Mouse (Mus musculus): ENCODE measurements at regions not wholly inside any gene's neighbourhood (a gene's known extent, or its start where the extent isn't known, plus 50 kb on each side); places are given as distances from the start of the nearest gene placed in this dataset.

DNA sequence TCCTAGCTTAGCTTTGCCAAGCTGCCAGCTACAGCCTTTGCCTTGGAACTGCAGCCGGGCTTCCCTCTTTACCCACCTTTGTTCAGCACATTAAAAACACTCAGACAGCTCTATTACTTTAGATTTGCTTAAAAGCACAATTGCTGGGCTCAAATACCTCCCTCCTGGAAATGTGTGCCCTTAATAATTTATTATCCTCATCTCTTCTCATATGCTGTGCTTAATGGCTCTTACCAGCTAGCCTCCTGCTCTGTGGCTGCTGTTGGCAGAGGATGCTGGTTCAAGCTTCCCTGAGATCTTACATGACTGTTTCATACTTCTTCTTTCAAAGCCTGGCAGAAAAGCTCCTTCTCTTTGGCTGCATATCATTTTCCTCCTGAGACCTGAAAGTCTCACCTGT is 378.1 kb upstream of the Cdh19 start:
- DNase-seq (ENCODE audit: low spot score): no peak

DNA sequence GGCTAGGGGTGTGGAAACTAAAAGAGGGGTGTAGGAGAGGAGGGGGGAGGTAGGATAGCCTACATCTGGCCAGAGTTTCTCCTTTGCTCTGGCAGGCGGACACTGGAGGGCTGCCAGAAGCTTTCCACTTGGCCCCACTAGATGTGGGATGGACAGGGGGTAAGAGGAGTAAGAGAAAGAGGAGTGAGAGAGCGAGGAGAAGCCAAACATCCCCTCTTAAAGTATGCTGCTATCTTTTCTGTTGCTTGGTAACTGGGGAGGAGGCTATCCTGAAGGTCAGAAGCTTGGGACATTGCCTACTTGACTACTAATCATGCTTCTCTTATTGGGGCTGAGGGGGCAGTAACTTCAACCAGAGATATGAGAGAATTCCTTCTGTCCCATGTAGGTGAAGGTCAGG is 360.5 kb upstream of the Cdh19 start:
- DNase-seq (ENCODE audit: low spot score): peak; percentile 60

DNA sequence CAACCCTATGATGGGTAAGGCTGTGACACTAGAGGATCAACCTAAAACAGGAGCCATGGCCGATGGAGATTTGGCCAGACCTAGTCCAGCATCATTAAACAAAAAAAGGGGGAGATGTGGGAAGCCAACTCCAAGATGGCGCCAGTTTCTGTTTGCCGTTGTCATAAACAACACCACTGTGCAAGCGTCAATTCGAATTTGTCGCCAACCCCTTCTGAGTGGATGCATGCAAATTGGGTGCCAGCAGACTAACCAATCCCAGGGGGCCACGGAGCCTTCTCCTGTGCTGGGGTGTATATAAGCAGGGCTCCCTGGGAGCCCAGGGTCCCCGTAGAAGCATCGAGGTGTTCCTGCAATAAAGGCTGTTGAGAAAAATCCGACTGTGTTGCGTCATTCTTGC is 324.9 kb upstream of the Cdh19 start:
- no peak for DNase-seq (ENCODE audit: low spot score)

DNA sequence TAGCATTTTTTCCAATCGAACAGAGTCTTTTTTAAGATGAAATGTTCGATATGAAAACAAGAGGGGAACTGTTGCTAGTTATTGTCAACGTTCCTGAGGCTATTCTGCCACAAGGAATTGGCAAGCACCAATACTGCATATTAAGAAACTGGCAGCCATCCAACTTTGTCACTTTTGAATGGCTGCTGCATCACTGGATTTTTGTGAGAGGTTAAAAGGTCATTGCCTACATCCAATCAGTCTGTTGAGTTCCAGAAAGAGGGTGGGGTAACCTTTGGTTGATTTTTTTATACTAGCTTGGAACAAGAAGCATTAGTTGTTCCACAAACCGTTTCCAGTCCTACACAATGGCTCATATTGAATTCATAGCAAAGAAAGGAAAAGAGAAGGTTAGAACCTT is 309.0 kb upstream of the Cdh19 start:
- DNase-seq (ENCODE audit: low spot score): no peak

DNA sequence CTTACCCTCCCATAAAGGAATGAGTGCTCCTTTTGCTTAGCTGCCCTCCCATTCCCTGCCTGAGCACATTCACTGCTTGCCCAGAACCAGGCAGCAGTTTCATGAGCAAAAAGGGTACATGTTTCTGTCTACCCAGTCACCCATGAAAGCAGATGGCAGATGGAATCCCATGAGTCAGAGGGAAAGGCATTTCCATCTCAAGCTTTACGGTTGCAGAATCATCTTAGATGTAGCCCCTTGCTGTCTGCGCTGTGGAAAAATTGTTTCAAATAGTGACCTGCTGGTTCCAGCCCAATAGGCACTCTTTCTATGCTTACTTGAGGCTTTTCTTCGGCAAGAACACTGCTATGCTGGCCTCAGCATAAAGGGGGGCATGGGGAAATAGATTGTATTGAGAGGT is 308.5 kb upstream of the Cdh19 start:
- DNase-seq (ENCODE audit: low spot score): no peak

DNA sequence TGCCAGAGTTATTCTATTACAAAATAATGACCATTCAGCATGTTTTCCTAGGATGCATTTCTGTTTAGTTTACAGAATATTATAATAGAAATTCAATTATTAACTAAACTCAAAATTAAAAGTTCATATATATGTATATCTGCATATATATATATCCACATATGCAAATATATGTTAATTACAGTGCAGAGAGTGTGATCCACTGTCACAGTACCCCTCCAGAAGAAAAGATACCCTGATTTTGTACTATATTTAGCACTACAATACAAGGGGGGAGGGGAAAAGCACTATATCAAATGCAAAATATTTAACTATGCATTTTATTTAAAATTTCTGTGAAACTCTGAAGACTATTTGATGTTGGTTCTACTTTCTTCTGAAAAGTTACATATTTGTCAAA is 265.4 kb upstream of the Cdh19 start:
- DNase-seq (ENCODE audit: low spot score): no peak

DNA sequence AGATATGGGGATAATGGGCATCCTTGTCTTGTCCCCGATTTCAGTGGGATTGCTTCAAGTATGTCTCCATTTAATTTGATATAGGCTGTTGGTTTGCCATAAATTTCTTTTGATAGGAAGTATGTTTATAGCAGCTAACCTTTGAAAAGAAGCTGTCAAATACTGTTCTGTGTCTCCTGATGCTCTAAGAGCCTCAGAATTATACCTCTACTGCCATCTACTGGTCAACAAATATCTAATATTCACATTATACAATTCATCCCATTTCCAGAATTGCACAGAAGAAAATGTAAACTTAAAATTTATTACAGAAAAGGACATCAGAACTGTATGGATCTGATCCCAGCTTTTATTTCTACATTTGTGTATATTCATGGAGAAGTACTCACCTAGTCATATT is 265.0 kb upstream of the Cdh19 start:
- DNase-seq (ENCODE audit: low spot score): no peak
